Mouse (Mus musculus) lung, adult 18-20 months (tissue): ENCODE results near the gene Stk17b.
"Not testable (repeated sequence)": the region's sequence is repeated elsewhere in the genome, so short reads cannot be mapped to it uniquely, and the experiment has no call there.

Experiments used
- DNase-seq, 2 experiments: peaks; one replicate each; pipeline ENCODE4 v3.0.0; 2022; ENCODE audit warnings: mixed read lengths in 2 of 2

Gene Stk17b

DNA sequence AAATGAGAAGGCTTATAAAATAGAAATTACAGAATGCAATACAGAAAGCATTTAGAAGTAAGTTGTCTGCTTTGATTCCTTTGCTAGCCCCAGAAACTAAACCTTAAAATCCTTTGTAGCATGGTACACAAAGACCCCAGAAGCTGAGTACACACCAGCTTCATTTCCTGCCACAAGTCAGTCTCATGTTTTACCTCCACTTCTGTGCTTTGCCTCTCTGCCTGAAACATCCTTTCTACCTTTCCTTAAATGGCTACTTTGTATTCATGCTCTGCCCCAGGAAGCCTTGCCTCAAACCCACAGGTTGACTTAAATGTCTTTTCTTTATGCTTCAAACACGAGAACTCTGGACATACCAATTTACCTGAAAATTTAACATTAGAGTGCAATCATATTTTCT, 3.7 kb downstream of the Stk17b start:
- no peak for DNase-seq

GRCm38 (mm10) chr1:53776176-53776905, 8.7 kb downstream of the Stk17b start:
- DNase-seq, result no peak

DNA sequence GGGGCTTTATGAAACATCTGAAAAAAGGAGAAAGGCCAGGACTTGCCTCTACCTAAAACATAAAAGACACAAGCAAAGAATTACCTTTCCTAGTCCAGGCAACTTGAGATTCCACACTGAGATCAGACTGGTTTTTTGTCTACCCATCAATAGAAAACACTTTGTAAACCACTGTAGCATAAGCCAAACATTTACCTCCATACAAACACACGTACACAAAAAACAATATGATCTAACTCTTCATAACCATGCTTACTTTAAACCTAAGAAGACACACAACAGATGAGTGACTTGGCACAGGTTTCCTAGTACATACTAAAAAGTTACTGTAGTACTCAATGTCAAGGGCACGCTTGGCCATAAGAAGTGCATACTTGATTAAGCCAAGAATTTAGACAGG, 9.5 kb downstream of the Stk17b start:
- DNase-seq, result no peak

DNA sequence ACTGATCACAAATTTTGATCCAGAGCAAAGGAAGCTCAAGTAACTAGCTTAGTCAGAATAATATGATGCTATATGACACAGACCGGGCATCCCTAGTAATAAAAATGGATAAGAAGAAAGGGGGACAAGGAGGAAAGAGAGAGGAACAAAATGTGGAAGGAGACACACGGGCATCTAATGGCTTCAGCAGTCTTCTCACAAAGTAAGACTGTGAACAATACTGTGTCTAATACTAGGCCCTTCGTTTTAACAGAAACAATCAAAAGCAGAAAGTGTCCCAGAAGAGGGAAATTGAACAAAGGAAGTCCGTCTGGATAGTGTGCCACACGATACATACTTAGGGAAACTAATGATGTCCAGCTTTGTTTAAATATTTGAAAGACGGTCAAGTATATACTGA, 10.0 kb downstream of the Stk17b start:
- no peak for DNase-seq

DNA sequence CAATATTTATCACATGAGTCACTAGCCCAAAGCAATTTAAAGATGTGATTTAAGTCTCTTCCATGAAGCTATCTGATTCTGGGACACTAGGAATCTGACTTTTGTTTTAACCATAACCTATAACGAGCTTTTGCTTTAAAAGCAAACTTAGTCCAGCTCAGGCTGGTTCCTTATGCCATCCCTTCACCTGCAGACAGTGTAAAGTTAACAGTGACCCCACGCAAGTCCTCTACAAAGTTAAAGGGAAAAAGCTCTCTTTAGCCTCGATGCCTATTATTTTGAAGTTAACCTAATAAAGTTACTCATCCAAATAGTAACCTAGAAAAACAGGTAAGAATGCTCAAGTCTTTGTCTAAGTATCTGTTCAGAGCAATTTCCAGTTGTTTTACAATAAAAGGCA, 10.5 kb downstream of the Stk17b start:
- DNase-seq, result no peak

DNA sequence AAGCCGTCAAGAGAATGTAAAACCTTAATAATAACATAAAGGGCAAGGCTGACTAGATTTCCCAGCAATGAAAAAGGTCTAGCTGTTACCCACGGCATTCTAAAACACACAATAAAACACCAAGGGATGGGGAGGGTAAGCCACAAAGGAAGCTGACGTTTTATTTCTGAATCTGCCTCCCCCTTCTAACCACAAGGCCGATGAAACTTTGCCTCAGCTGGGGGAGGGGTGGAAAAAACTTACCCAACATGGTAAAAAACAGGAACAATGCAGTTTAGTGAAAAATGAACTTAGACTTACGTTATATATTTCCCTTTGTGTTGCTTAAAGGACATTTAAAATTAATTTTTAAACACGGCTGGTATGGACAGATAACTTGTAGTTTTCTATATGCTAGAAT, 11.0 kb downstream of the Stk17b start:
- DNase-seq, result peak; percentile 55 to 59

DNA sequence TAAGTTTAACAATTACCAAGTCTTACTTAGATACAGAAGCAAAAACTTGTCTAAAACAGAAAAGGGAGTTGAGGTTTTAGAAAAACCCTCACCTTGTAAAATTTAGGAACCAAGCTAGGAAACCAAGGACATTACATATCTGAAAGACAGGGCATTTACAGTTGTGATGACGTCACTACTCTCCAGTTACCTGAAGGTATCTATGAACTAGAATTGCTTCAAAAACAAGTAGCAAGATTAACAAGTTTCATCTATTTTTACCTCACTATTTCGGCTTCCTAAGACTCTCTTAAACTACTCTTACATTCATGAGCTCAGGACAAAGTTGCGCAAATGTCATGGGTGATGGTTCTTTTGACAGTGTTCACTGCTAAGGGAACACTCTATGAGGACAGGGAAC, 12.1 kb downstream of the Stk17b start:
- DNase-seq, result no peak

DNA sequence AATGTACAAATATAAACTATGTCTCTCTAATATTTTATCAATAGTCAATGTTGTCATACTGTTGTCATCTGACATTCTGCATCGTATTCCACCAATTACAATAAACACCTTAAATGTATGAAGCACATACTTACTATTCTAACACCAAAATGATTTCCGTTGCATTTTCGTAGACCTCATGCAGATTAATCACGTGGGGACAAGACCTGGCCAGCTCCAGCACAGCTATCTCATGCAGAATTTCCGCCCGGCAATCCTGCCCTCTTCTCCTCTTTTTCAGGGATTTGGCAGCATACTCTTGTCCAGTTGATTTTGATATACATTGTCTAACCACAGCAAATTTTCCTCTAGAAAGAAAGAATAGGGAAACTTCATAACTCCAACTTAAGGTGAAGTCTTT, 13.5 kb downstream of the Stk17b start:
- DNase-seq, result no peak

DNA sequence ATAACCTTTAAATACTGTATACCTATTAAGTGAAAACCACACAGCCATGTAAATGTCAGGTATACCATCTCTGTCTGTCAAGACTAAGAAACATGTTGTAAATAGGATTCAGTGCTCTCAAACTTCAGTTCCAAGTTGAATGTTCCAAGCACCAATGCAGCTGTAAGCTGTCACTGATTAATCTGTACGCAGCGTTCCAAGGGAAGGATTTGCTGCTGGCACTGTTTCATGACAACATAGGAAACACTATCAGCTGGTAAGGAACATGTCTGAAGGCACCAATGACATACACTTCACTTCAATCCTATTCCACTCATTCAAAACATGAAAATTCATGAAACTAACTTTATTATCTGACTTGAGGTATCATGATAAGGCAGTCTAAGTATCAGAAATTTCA, 18.9 kb downstream of the Stk17b start:
- no peak for DNase-seq

DNA sequence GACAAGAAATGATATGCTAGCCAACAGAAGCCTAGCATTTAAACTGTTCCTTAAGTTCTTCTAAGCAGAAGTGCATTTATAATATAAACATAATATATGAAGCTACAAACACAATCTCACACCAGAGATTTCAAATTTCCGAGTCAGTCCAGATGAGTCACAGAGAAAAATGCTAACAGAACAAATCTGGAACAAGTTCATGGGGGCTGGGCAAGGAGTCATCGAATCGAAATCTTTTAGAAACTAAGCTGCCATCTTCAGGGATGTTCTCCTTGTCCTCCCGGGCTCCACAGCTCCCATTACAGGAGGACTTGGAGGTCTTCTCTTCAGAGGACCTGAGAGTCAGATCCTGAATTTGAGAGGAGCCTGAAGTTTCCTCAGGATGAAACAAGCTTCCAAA, 27.7 kb downstream of the Stk17b start:
- DNase-seq, result no peak

GRCm38 (mm10) chr1:53753501-53753900, 31.5 kb downstream of the Stk17b start:
- DNase-seq, result not testable (repeated sequence)

DNA sequence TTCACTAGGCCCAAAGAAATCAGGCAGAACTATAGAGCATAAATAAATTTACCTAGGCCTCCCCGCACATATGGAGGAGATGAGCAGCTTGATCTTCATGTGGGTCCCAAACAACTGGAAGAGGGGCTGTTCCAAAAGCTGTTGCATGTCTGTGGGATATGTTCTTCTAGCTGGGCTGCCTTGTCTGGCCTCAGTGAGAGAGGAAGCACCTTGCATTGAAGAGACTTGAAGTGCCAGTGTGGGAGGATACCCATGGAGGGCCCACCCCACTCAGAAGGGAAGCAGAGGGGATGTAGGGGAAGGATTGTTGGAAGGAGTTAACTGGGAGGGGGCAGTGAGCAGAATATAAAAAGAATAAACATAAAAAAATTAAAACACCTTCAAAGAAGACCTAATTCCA, 33.9 kb downstream of the Stk17b start:
- no peak for DNase-seq

DNA sequence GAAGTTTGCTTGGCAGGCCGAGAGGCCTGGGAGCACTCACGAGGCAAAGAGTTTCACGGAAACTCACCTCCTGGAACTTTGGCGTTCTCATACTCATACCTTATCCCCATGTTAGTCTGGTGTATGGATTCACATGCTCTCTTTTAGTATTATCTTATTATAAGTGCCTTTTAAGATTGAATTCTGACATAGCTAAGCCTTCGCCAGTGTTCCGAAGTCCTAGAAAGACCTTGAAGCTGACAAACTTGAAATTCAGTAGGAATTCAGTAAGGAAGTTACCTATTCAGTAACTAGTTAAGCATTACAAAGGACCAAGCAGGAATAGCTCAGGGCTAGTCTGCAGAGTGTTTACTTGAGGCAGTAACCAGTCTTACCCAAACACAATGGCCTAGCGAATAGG, 34.3 kb downstream of the Stk17b start:
- DNase-seq, result not testable (repeated sequence)

GRCm38 (mm10) chr1:53749881-53750385, 35.1 kb downstream of the Stk17b start:
- not testable (repeated sequence) for DNase-seq

- DNase-seq, result no peak
Measured at GRCm38 (mm10) chr1:53748571-53748970, 36.5 kb downstream of the Stk17b start.

DNA sequence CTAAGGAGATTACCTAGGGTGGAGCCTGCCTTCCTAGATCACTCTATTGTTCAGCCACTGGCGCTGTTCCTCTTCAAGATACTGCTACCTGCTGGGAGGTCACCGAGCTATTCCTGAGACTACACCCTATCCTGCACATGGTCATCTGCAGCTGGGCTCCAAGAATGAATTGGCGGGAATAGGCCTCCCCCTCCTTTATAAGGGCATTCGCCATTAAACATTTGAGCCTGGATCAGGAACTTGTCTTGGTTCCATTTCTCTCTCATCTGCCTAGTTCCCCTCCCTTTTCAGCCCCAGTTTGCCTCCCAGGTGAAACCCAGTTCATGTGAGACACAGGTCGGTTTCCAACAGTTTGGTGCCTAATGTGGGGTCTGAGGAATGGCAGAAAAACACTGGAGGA, 39.0 kb downstream of the Stk17b start:
- DNase-seq, result no peak

GRCm38 (mm10) chr1:53741742-53742458, 43.1 kb downstream of the Stk17b start:
- DNase-seq, result no peak

- no peak for DNase-seq
Measured at GRCm38 (mm10) chr1:53740777-53741336, 44.2 kb downstream of the Stk17b start.

DNA sequence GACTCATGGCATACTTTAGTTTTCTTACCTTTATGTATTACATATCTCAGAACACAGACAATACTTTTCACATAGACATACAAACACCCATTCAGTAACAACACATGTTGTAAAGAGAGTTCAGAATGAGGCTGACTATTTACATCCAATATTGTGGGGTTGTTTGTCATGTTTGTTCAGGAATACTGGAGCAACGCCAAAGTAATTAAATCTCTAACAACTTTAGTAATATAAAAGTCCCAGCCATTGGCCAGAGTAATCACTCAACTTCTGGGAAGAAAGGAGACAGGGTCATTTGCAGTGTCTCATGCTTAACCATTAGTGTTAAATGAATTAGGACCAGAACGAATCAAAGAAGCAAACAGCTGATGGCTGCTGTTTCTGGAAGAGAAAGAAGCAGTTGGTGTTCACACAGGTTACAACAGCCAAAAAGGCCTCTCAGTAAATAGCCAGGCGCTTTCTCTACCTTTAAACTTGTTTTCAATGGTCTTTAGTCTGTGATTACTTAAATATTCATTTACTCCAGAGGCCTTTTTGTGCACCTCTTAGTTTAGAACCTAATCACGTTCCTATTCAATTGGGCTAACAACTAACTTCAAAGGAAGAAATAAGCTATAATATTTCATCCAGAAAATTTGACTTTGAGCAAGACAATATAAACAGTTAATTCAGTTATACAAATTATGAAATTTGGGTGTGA, 44.8 kb downstream of the Stk17b start:
- DNase-seq, result not testable (repeated sequence)

- DNase-seq, result no peak
Measured at GRCm38 (mm10) chr1:53736583-53736982, 48.4 kb downstream of the Stk17b start.

DNA sequence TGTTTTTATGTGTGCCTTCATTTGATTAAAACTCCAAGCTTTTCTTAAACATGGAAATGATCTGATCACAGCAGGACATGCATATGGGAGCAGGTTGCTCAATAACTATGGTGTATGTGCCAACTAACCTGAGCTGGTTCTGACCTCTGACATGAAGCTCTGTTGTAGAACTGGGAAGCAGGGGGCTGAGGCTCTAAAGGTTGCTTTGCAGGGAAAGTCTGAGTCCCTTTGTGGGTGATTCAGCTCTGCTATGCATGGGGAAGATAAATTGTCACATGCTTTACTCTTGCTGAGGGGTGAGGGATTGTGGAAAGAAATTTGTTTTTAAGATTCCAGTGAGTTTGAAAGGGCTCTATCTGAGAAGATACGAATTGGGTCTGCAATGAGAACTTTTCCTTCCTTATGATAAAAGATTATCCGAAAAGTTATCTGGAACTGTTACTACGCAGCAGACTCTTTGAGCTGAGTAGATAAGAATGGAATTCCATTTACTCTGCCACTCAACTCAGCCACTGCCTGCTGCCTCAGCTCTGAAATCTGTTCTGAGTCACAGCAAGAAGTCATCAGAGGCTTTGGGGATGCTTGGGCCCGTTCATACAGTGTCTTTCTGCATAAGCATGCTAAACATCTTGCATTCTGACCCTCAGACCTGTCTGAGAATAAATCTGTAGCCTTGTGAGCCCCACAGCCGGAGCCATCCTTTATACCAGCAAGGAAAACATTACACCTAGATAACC, 56.4 kb downstream of the Stk17b start:
- no peak for DNase-seq

- no peak for DNase-seq
Measured at GRCm38 (mm10) chr1:53726883-53727282, 58.1 kb downstream of the Stk17b start.

GRCm38 (mm10) chr1:53721353-53721752, 63.7 kb downstream of the Stk17b start:
- DNase-seq, result no peak
